Mouse (Mus musculus) lung, postnatal 0 days (tissue): Measurements from ENCODE around the gene Fam122c.

Experiments
- CTCF ChIP-seq: IDR thresholded peaks from 2 replicates; pipeline ENCODE4 v1.5.1; 2016; ENCODE audit warnings: antibody characterized with exemption, mild to moderate bottlenecking
- EP300 ChIP-seq: IDR thresholded peaks from 2 replicates; pipeline ENCODE4 v1.6.1; 2016; ENCODE audit warnings: antibody characterized with exemption, mild to moderate bottlenecking, control low read depth

GRCm38 (mm10) chrX:53364668-53365383, 91.6 kb downstream of the Fam122c start:
- TF ChIP-seq CTCF (no peak), EP300 (no peak)
